ENCODE assay signal across 9 mouse cellular contexts in the genomic region with DNA sequence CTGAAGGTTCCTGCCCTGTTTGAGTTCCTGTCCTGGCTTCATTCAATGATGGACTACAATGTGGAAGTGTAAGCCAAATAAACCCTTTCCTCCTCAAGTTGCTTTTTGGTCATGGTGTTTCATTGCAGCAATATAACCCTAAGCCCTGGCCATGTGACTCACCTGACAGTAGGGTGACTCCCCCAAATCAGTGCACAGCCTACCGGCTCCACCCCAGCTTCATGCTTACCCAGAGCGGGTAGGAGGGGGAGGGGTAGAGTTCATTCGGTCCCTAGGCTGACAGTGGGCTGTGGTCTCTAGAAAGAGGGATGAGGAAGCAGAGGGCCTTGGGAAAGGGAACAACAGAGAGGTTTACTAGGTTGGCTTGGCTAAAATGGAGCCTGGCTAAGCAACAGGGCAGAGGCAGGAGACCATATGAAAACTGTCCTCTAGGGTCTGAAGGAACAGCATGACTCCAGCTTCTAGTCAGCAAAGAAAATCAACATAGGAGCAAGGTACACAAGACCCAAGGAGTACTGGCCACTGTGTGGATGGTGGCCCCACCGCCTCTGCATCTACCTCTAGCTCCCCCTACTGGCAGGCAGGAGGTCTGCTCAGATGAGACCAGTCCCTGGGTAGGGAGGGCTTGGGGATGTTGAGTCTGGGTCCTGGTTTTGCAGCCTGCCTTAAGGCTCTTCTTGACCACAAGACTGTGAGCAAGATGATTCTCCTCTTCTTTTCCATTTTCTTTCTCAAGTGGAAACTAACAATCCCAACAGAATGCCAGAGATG. TPM values are rescaled to one million over a fixed set of nuclear protein-coding genes. Genes with fewer than 3 reads are reported as not detected.
DNase-seq lines count a peak whose midpoint lies in the region; ATAC-seq and TF ChIP-seq lines count a peak whose summit lies in the region.
"Had no signal": no experiment of that assay in that cellular context is flagged by ENCODE, and none has a peak within 500 bp of the region (broad histone marks: within the 10 kb centered on the region; RNA-seq: fewer than 3 reads in every experiment).

No protein-coding gene starts in this region.

- H3K27ac ChIP-seq in thymus, adult 2 months (ENCODE audit: control insufficient read depth, insufficient read depth, low read length) = no peak overlapping the region
- no peak overlapping the region for H3K27ac ChIP-seq in lung, postnatal 0 days (ENCODE audit: low read length)
- H3K27ac ChIP-seq in midbrain, embryonic 10.5 days (replicated peaks) = no peak overlapping the region
- H3K27ac ChIP-seq: heart, embryonic 15.5 days; limb, embryonic 15.5 days had no signal

- ATAC-seq in lung, postnatal 0 days = no peak

- DNase-seq in thymus, adult 2 months = peak; percentile 44
- no peak for DNase-seq in thymus, adult 18-20 months
- DNase-seq in brain, adult 2 months (ENCODE audit: low read depth, low spot score) = peak; percentile 31
- DNase-seq in lung, postnatal 0 days (ENCODE audit: low spot score) = peak; percentile 26
- no peak for DNase-seq in ovary, postnatal 14 days (ENCODE audit: low spot score)
- no peak for DNase-seq in midbrain, embryonic 10.5 days (ENCODE audit: low spot score)
- DNase-seq in cerebellum, adult 11 months = no peak

- no peak overlapping the region for H3K9ac ChIP-seq in lung, postnatal 0 days (replicated peaks; ENCODE audit: low read depth)
- H3K9ac ChIP-seq: heart, embryonic 15.5 days; limb, embryonic 15.5 days had no signal

- H3K9me3 ChIP-seq in lung, postnatal 0 days (ENCODE audit: low read length) = no peaks in the 10 kb centered on the region
- no peaks in the 10 kb centered on the region for H3K9me3 ChIP-seq in midbrain, embryonic 10.5 days (replicated peaks)
- H3K9me3 ChIP-seq: heart, embryonic 15.5 days; limb, embryonic 15.5 days had no signal

- H3K4me2 ChIP-seq in lung, postnatal 0 days (replicated peaks; ENCODE audit: low read depth, low read length) = no peak overlapping the region
- H3K4me2 ChIP-seq: heart, embryonic 15.5 days; limb, embryonic 15.5 days had no signal

- peak; percentile 86 for TF ChIP-seq CTCF in thymus, adult 2 months (IDR thresholded peaks at IDR 0.05; ENCODE audit: borderline replicate concordance, control insufficient read depth, extremely low read depth, insufficient read depth, low read length, poor library complexity)
- TF ChIP-seq CTCF in lung, postnatal 0 days (IDR thresholded peaks at IDR 0.05) = peak; percentile 75

- H3K4me1 ChIP-seq in thymus, adult 2 months (replicated peaks; ENCODE audit: control insufficient read depth, insufficient read depth, low read length) = no peaks in the 10 kb centered on the region
- no peaks in the 10 kb centered on the region for H3K4me1 ChIP-seq in lung, postnatal 0 days (ENCODE audit: insufficient read depth, low read depth, low read length)
- peaks cover 3% of the 10 kb centered on the region for H3K4me1 ChIP-seq in midbrain, embryonic 10.5 days

- H3K27me3 ChIP-seq in thymus, adult 2 months (ENCODE audit: control insufficient read depth, insufficient read depth, low read length) = no peaks in the 10 kb centered on the region
- H3K27me3 ChIP-seq in lung, postnatal 0 days (replicated peaks; ENCODE audit: insufficient read depth, low read length) = no peaks in the 10 kb centered on the region
- no peaks in the 10 kb centered on the region for H3K27me3 ChIP-seq in midbrain, embryonic 10.5 days (ENCODE audit: low read depth, poor library complexity, severe bottlenecking)
- H3K27me3 ChIP-seq: limb, embryonic 15.5 days had no signal

- TF ChIP-seq EP300 in lung, postnatal 0 days (IDR thresholded peaks at IDR 0.05) = no peak

- H3K4me3 ChIP-seq in thymus, adult 2 months (ENCODE audit: control insufficient read depth, insufficient read depth, low read length) = no peak overlapping the region
- no peak overlapping the region for H3K4me3 ChIP-seq in lung, postnatal 0 days (ENCODE audit: low read depth, low read length)
- H3K4me3 ChIP-seq in midbrain, embryonic 10.5 days = no peak overlapping the region
- H3K4me3 ChIP-seq: heart, embryonic 15.5 days; limb, embryonic 15.5 days had no signal

- H3K36me3 ChIP-seq in thymus, adult 2 months (ENCODE audit: control insufficient read depth, insufficient read depth, low read length) = no peaks in the 10 kb centered on the region
- no peaks in the 10 kb centered on the region for H3K36me3 ChIP-seq in lung, postnatal 0 days (ENCODE audit: insufficient read depth, low read length)
- H3K36me3 ChIP-seq in midbrain, embryonic 10.5 days = no peaks in the 10 kb centered on the region
- H3K36me3 ChIP-seq: heart, embryonic 15.5 days; limb, embryonic 15.5 days had no signal

- WGBS in thymus, adult 2 months = 61% methylated on average over 4 of the region's 4 CpGs
- WGBS in lung, postnatal 0 days = 52% methylated on average over 4 of the region's 4 CpGs
- WGBS in midbrain, embryonic 10.5 days = 51% methylated on average over 4 of the region's 4 CpGs

- TF ChIP-seq POLR2A in thymus, adult 2 months (IDR thresholded peaks at IDR 0.05; ENCODE audit: control insufficient read depth, extremely low read depth, insufficient read depth, low read length, poor library complexity) = no peak

RNA-seq across cellular contexts. Expression of gene Fbln2, which starts 25.9 kb away (rescaled TPM):
- polyA plus RNA-seq in thymus, adult 2 months (2012; rRNA removed) = 70.4 and 71.8 TPM in 2 replicates
- polyA plus RNA-seq in lung, postnatal 0 days (2015; fragmentation: Nextera tagmentation; extraction: Ambion mirVana) = 63.0 and 63.8 TPM in 2 replicates
- polyA plus RNA-seq in midbrain, embryonic 10.5 days (2016; fragmentation: Nextera tagmentation; extraction: Ambion mirVana) = 24.2 and 31.5 TPM in 2 replicates

RNA-seq across cellular contexts. Expression of gene Hdac11, which starts 29.9 kb away (rescaled TPM):
- polyA plus RNA-seq in thymus, adult 2 months (2012; rRNA removed) = 10.8 and 16.6 TPM in 2 replicates
- 3.8 and 3.9 TPM in 2 replicates for polyA plus RNA-seq in lung, postnatal 0 days (2015; fragmentation: Nextera tagmentation; extraction: Ambion mirVana)
- 9.4 and 12.0 TPM in 2 replicates for polyA plus RNA-seq in midbrain, embryonic 10.5 days (2016; fragmentation: Nextera tagmentation; extraction: Ambion mirVana)

Comparison
In these comparisons a context has a peak if more than half of its experiments do, and no peak if none do; other contexts are left out.
1. DNase-seq: peak in thymus, adult 2 months (single experiment), brain, adult 2 months (single experiment) and lung, postnatal 0 days (single experiment); none in thymus, adult 18-20 months (0 of 2), ovary, postnatal 14 days (single experiment), midbrain, embryonic 10.5 days (single experiment) and cerebellum, adult 11 months (single experiment).